Mouse (Mus musculus) MEL (cell line): ENCODE measurements around the gene Acr. TPM values are rescaled to one million over a fixed set of nuclear protein-coding genes. Genes with fewer than 3 reads are reported as not detected.
A peak's percentile ranks its signal among the peaks of the same experiment; 100 is the strongest.

Source experiments
- DNase-seq: peaks from one replicate; pipeline ENCODE4 v3.0.0; 2011; ENCODE audit warnings: low read depth, low spot score
- H3K27ac ChIP-seq: 2 replicates; pipeline ENCODE4 v1.5.1; 2012; ENCODE audit warnings: low read depth, mild to moderate bottlenecking, control low read depth, low read length, moderate library complexity; ENCODE audit not compliant: control insufficient read depth
- H3K27me3 ChIP-seq, 2 experiments: fragments of 150-350 bp in 1 of 2; sonication (generic) in 1 of 2; 2 replicates each; pipeline ENCODE4 v1.6.1; 2012; ENCODE audit warnings: low read length in 2 of 2, mild to moderate bottlenecking in 2 of 2, improper control_type of control experiment in 1 of 2, moderate library complexity in 1 of 2; ENCODE audit not compliant: insufficient read depth in 2 of 2, control insufficient read depth in 1 of 2
- H3K36me3 ChIP-seq, 2 experiments: 2 replicates each; pipeline ENCODE4 v1.6.1; 2012 to 2014; ENCODE audit warnings: low read length in 2 of 2, improper control_type of control experiment in 1 of 2, inconsistent platforms in 1 of 2, mild to moderate bottlenecking in 1 of 2; ENCODE audit not compliant: insufficient read depth in 2 of 2, control insufficient read depth in 1 of 2
- H3K4me1 ChIP-seq, 2 experiments: fragments of 150-350 bp in 1 of 2; sonication (generic) in 1 of 2; 2 replicates each; pipeline ENCODE4 v1.6.1; 2012; ENCODE audit warnings: low read length in 2 of 2, improper control_type of control experiment in 1 of 2, mild to moderate bottlenecking in 1 of 2; ENCODE audit not compliant: insufficient read depth in 2 of 2, control insufficient read depth in 1 of 2
- H3K4me3 ChIP-seq, 2 experiments: fragments of 150-350 bp in 1 of 2; sonication (generic) in 1 of 2; 2 replicates each; pipeline ENCODE4 v1.5.1; 2012; ENCODE audit warnings: low read depth in 2 of 2, low read length in 2 of 2, mild to moderate bottlenecking in 2 of 2, moderate library complexity in 2 of 2, control low read depth in 1 of 2, improper control_type of control experiment in 1 of 2; ENCODE audit not compliant: control insufficient read depth in 1 of 2, insufficient read depth in 1 of 2
- H3K79me2 ChIP-seq: 2 replicates; pipeline ENCODE4 v1.6.1; 2012; ENCODE audit warnings: mild to moderate bottlenecking, low read length, moderate library complexity; ENCODE audit not compliant: control insufficient read depth, poor library complexity, insufficient read depth
- H3K9ac ChIP-seq: 2 replicates; pipeline ENCODE4 v1.6.1; 2012; ENCODE audit warnings: low read depth, mild to moderate bottlenecking, control low read depth, low read length, moderate library complexity; ENCODE audit not compliant: control insufficient read depth, poor library complexity, severe bottlenecking
- H3K9me3 ChIP-seq: fragments of 150-350 bp; sonication (generic); replicated peaks from 2 replicates; pipeline ENCODE4 v1.6.1; 2012; ENCODE audit warnings: mild to moderate bottlenecking, low read length, improper control_type of control experiment, moderate library complexity; ENCODE audit not compliant: insufficient read depth
- CTCF ChIP-seq, 3 experiments: IDR thresholded peaks in 2 of 3; conservative IDR thresholded peaks in 1 of 3; 2 replicates each; pipeline ENCODE4 v1.5.1; 2011 to 2012; ENCODE audit warnings: low read length in 3 of 3, low read depth in 2 of 3, mild to moderate bottlenecking in 2 of 3, improper control_type of control experiment in 1 of 3, inconsistent platforms in 1 of 3, mixed read lengths in 1 of 3, moderate library complexity in 1 of 3; ENCODE audit not compliant: control insufficient read depth in 1 of 3, insufficient read depth in 1 of 3, poor library complexity in 1 of 3, severe bottlenecking in 1 of 3
- ELF1 ChIP-seq: IDR thresholded peaks from 2 replicates; pipeline ENCODE4 v1.6.1; 2014; ENCODE audit warnings: low read depth, mild to moderate bottlenecking, inconsistent platforms, low read length, improper control_type of control experiment, moderate library complexity
- GATA1 ChIP-seq: IDR thresholded peaks from 2 replicates; pipeline ENCODE4 v1.6.1; 2011; ENCODE audit warnings: low read depth, low read length, improper control_type of control experiment
- MAFK ChIP-seq: IDR thresholded peaks from 2 replicates; pipeline ENCODE4 v1.6.1; 2011; ENCODE audit warnings: low read depth, mild to moderate bottlenecking, low read length, improper control_type of control experiment, borderline replicate concordance
- MAZ ChIP-seq: IDR thresholded peaks from 2 replicates; pipeline ENCODE4 v1.6.1; 2012; ENCODE audit warnings: low read depth, mild to moderate bottlenecking, inconsistent platforms, low read length, improper control_type of control experiment
- MXI1 ChIP-seq: IDR thresholded peaks from 2 replicates; pipeline ENCODE4 v1.6.1; 2011; ENCODE audit warnings: mild to moderate bottlenecking, low read depth, low read length, improper control_type of control experiment
- MYC ChIP-seq: IDR thresholded peaks from 2 replicates; pipeline ENCODE4 v1.6.1; 2011; ENCODE audit warnings: low read depth, mild to moderate bottlenecking, low read length, improper control_type of control experiment, moderate library complexity
- NRF1 ChIP-seq: IDR thresholded peaks from 2 replicates; pipeline ENCODE4 v1.6.1; 2014; ENCODE audit warnings: low read depth, mild to moderate bottlenecking, inconsistent platforms, low read length, improper control_type of control experiment, moderate library complexity; ENCODE audit not compliant: poor library complexity, insufficient read depth, severe bottlenecking
- POLR2A ChIP-seq, 2 experiments: IDR thresholded peaks; 2 replicates each; pipeline ENCODE4 v1.6.1; 2011 to 2012; ENCODE audit warnings: low read length in 2 of 2, mild to moderate bottlenecking in 2 of 2, control low read depth in 1 of 2, improper control_type of control experiment in 1 of 2, low read depth in 1 of 2, moderate library complexity in 1 of 2; ENCODE audit not compliant: control insufficient read depth in 1 of 2, insufficient read depth in 1 of 2, poor library complexity in 1 of 2
- POLR2AphosphoS2 ChIP-seq: IDR thresholded peaks from 2 replicates; pipeline ENCODE4 v1.6.1; 2011; ENCODE audit warnings: low read length, improper control_type of control experiment
- POLR2AphosphoS5 ChIP-seq: IDR thresholded peaks from 2 replicates; pipeline ENCODE4 v1.6.1; 2012; ENCODE audit warnings: low read depth, borderline replicate concordance, mild to moderate bottlenecking, inconsistent platforms, low read length, moderate library complexity, mixed read lengths
- RAD21 ChIP-seq: IDR thresholded peaks from 2 replicates; pipeline ENCODE4 v1.6.1; 2011; ENCODE audit warnings: mild to moderate bottlenecking, low read depth, low read length, improper control_type of control experiment
- RCOR1 ChIP-seq: IDR thresholded peaks from 2 replicates; pipeline ENCODE4 v1.6.1; 2012; ENCODE audit warnings: low read depth, mild to moderate bottlenecking, inconsistent platforms, low read length, improper control_type of control experiment
- SIN3A ChIP-seq: IDR thresholded peaks from 2 replicates; pipeline ENCODE4 v1.6.1; 2012; ENCODE audit warnings: low read length, improper control_type of control experiment, inconsistent platforms
- SMC3 ChIP-seq: IDR thresholded peaks from 2 replicates; pipeline ENCODE4 v1.6.1; 2011; ENCODE audit warnings: low read depth, low read length, improper control_type of control experiment
- TAL1 ChIP-seq: IDR thresholded peaks from 2 replicates; pipeline ENCODE4 v1.6.1; 2012; ENCODE audit warnings: mild to moderate bottlenecking, inconsistent platforms, low read length, moderate library complexity, mixed read lengths
- USF1 ChIP-seq: IDR thresholded peaks from 2 replicates; pipeline ENCODE4 v1.6.1; 2014; ENCODE audit warnings: low read depth, mild to moderate bottlenecking, inconsistent platforms, low read length, improper control_type of control experiment, moderate library complexity
- ZC3H11A ChIP-seq: IDR thresholded peaks from 2 replicates; pipeline ENCODE4 v1.6.1; 2012; ENCODE audit warnings: low read depth, mild to moderate bottlenecking, inconsistent platforms, low read length, improper control_type of control experiment
- ZKSCAN1 ChIP-seq: IDR thresholded peaks from 2 replicates; pipeline ENCODE4 v1.6.1; 2012; ENCODE audit warnings: low read depth, mild to moderate bottlenecking, inconsistent platforms, low read length, improper control_type of control experiment, moderate library complexity
- polyA plus RNA-seq, 2 experiments: library from polyadenylated mRNA; stranded (reverse) in 1 of 2; unstranded in 1 of 2; fragments of >175 nt in 1 of 2; fragments of >200 nt in 1 of 2; gene quantifications; 2 replicates each; pipeline versions ENCODE4 v1.2.1 to v1.2.4; 2012; ENCODE audit warnings: low replicate concordance in 2 of 2, low read depth in 1 of 2; ENCODE audit not compliant: insufficient read length in 2 of 2, insufficient read depth in 1 of 2, missing spikeins in 1 of 2
- total RNA-seq: library from RNA; depleted of rRNA; stranded (reverse); fragments of 300-350 nt; gene quantifications from 2 replicates; pipeline ENCODE4 v1.2.3, GENCODE M21; 2012

Gene Acr
- total and polyA plus RNA-seq, 3 experiments: 0.15 TPM; not detected in 2

GRCm38 (mm10) chr15:89607888-89608287 is 39.8 kb downstream of the Acr start (continued):
- TF ChIP-seq NRF1 (no peak), USF1 (no peak)

DNA sequence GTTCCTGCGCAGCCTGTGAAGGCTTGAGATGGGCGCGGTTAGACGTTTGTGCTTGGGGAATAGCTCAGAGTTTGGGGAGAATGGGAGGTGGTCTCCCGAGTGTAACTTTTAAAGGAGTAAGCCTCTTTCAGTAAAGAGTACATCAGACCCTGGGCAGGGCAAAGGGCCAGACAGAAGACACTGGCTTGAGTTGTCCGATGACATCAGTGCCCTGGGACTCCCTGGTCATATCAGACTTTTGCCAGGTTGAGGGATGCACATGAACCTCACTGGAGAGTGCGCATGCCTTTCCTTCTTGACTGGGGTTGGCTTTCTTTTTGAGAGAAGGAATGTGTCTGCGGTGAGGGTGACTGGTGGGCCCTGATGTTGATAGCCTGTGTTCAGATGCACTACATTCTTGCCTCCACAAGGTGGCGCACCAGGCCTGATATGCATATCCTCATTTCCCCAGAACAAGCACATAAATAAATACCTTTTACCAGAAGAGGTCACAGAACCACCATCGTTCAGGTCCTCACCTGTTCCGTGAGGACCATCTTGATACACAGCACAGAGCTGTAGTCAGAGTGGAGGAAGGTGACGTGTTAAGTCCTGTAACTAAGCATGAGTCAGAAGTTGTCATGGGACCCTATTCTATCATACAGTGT is 54.3 kb downstream of the Acr start:
- Histone ChIP-seq H3K36me3 (no peaks in the 10 kb centered on the region), H3K79me2 (no peaks in the 10 kb centered on the region), H3K27me3 (no peaks in the 10 kb centered on the region), H3K27ac (no peak overlapping the region), H3K4me1 (no peaks in the 10 kb centered on the region), H3K9me3 (no peaks in the 10 kb centered on the region), H3K9ac (no peak overlapping the region), H3K4me3 (no peak overlapping the region)
- DNase-seq: peak; percentile 74
- TF ChIP-seq POLR2AphosphoS5 (no peak), SMC3 (peak; percentile 69), CTCF (IDR thresholded peaks at IDR 0.05 in 2 of 3, conservative IDR thresholded peaks at IDR 0.05 in 1 of 3; ENCODE audit: control insufficient read depth in 1 of 3, insufficient read depth in 1 of 3, low read depth in 2 of 3, low read length in 3 of 3, poor library complexity in 1 of 3, severe bottlenecking in 1 of 3) (peak; percentile 80 to 89 (median 87)), RAD21 (peak; percentile 75), MXI1 (no peak), TAL1 (no peak), MAZ (no peak), ZKSCAN1 (no peak), POLR2A (IDR thresholded peaks at IDR 0.05; ENCODE audit: control insufficient read depth in 1 of 2, insufficient read depth in 1 of 2, low read depth in 1 of 2, low read length in 2 of 2, poor library complexity in 1 of 2) (no peak), NRF1 (no peak), ZC3H11A (peak; percentile 32; the same call in 1 of the 2 replicates)

- no peak overlapping the region for H3K4me3 ChIP-seq
- H3K9ac ChIP-seq: no peak overlapping the region
- TF ChIP-seq TAL1 (no peak), RCOR1 (no peak), POLR2AphosphoS2 (no peak), SMC3 (no peak), ZKSCAN1 (no peak), MYC (no peak), GATA1 (no peak), ELF1 (no peak), MAFK (no peak), SIN3A (no peak)
- H3K79me2 ChIP-seq: no peaks in the 10 kb centered on the region
- no peaks in the 10 kb centered on the region for H3K4me1 ChIP-seq
- DNase-seq: no peak
- H3K9me3 ChIP-seq: no peaks in the 10 kb centered on the region
- H3K27ac ChIP-seq: no peak overlapping the region
- no peaks in the 10 kb centered on the region for H3K27me3 ChIP-seq
- no peaks in the 10 kb centered on the region for H3K36me3 ChIP-seq
These were observed 55.0 kb downstream of the Acr start for GRCm38 (mm10) chr15:89622959-89623625.
